Mouse (Mus musculus): ENCODE measurements at regions not wholly inside any gene's neighbourhood (a gene's known extent, or its start where the extent isn't known, plus 50 kb on each side); places are given as distances from the start of the nearest gene placed in this dataset.

GRCm38 (mm10) chr9:14003163-14003562 is 175.6 kb downstream of the Fam76b start:
- no peak for TF ChIP-seq CTCF (IDR thresholded peaks at IDR 0.05; ENCODE audit: extremely low read depth, insufficient read length, insufficient replicate concordance, low read depth, low read length)
- no peak for TF ChIP-seq POLR2A (IDR thresholded peaks at IDR 0.05; ENCODE audit: low read depth, low read length)

Measured in small intestine, adult 2 months (tissue).